Mouse (Mus musculus) ES-E14 (cell line): ENCODE measurements around the gene Ttll5. TPM values are rescaled to one million over a fixed set of nuclear protein-coding genes. Genes with fewer than 3 reads are reported as not detected.

Experiments used
- DNase-seq: peaks from one replicate; pipeline ENCODE4 v3.0.0-alpha.2; 2013; ENCODE audit warnings: low read depth, low spot score
- H3K27ac ChIP-seq: 2 replicates; pipeline ENCODE4 v1.5.1; 2012; ENCODE audit warnings: low read depth, mild to moderate bottlenecking, low read length, moderate library complexity, mixed read lengths; ENCODE audit not compliant: poor library complexity, insufficient read depth, severe bottlenecking
- H3K36me3 ChIP-seq: 2 replicates; pipeline ENCODE4 v1.6.1; 2012; ENCODE audit warnings: mild to moderate bottlenecking, low read length, moderate library complexity, mixed read lengths; ENCODE audit not compliant: control insufficient read depth, poor library complexity, insufficient read depth, severe bottlenecking
- H3K4me1 ChIP-seq, 2 experiments: fragments of 150-350 bp in 1 of 2; sonication (generic) in 1 of 2; 2 replicates each; pipeline ENCODE4 v1.6.1; 2012; ENCODE audit warnings: low read length in 2 of 2, mild to moderate bottlenecking in 1 of 2, mixed read lengths in 1 of 2; ENCODE audit not compliant: control insufficient read depth in 2 of 2, insufficient read depth in 2 of 2, poor library complexity in 1 of 2
- H3K4me3 ChIP-seq, 2 experiments: fragments of 150-350 bp in 1 of 2; sonication (generic) in 1 of 2; 2 replicates each; pipeline ENCODE4 v1.5.1; 2012; ENCODE audit warnings: low read length in 2 of 2, low read depth in 1 of 2, mild to moderate bottlenecking in 1 of 2, mixed read lengths in 1 of 2; ENCODE audit not compliant: insufficient read depth in 1 of 2, poor library complexity in 1 of 2, severe bottlenecking in 1 of 2
- H3K9ac ChIP-seq: 2 replicates; pipeline ENCODE4 v1.6.1; 2012; ENCODE audit warnings: low read depth, mild to moderate bottlenecking, low read length, mixed read lengths; ENCODE audit not compliant: poor library complexity, insufficient read depth, severe bottlenecking
- H3K9me3 ChIP-seq: fragments of 150-350 bp; sonication (generic); 2 replicates; pipeline ENCODE4 v1.6.1; 2012; ENCODE audit warnings: low read depth, mild to moderate bottlenecking, low read length; ENCODE audit not compliant: control insufficient read depth, insufficient read depth
- CHD2 ChIP-seq: IDR thresholded peaks from 2 replicates; pipeline ENCODE4 v1.6.1; 2014; ENCODE audit warnings: mild to moderate bottlenecking, low read depth, low read length, inconsistent platforms
- HCFC1 ChIP-seq: IDR thresholded peaks from 2 replicates; pipeline ENCODE4 v1.6.1; 2012; ENCODE audit warnings: low read length, inconsistent platforms, borderline replicate concordance; ENCODE audit not compliant: insufficient read depth
- MAFK ChIP-seq: IDR thresholded peaks from 2 replicates; pipeline ENCODE4 v1.6.1; 2014; ENCODE audit warnings: mild to moderate bottlenecking, low read depth, low read length, inconsistent platforms; ENCODE audit not compliant: insufficient read depth
- ZC3H11A ChIP-seq: IDR thresholded peaks from 2 replicates; pipeline ENCODE4 v1.6.1; 2012; ENCODE audit warnings: low read depth, mild to moderate bottlenecking, inconsistent platforms, low read length, borderline replicate concordance
- ZNF384 ChIP-seq: IDR thresholded peaks from 2 replicates; pipeline ENCODE4 v1.6.1; 2012; ENCODE audit warnings: low read depth, low read length, inconsistent platforms
- in situ Hi-C, 2 experiments: fragments of 600-800 bp; cut with MboI; formaldehyde crosslinking; loops; one replicate each; pipeline ENCODE4 v1.15.1; 2025; ENCODE audit warnings: low sequenced_read_pairs in 2 of 2, inconsistent platforms in 1 of 2; ENCODE audit not compliant: unreplicated experiment in 2 of 2
- total RNA-seq: library from RNA; depleted of rRNA; stranded (reverse); fragments of 300-350 nt; gene quantifications from 2 replicates; pipeline ENCODE4 v1.2.3, GENCODE M21; 2012

Gene Ttll5
- total RNA-seq, 1 experiment, result 18.6 TPM

DNA sequence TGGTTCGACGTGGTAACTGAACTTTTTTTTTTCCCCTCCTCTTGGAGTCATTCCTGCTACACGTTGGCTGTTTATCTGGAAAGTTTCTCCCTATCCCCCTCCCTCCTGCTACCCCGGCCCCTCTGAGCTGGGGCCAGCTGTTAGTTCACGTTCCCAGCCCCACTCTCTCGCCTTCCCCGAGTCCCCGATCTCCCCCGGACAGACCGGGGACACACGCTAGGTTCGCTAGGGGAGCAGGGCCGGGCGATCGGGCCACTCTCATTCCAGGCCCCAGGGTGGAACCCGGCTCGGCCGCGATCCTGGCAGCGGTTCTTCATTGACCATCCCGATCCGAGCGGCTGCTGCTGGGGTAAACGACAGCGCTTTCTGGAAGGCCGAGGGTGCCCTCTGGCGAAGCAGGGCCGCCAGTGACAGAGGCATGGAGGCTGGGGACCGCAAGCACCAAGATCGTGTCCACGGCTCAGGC lies 254.8 kb downstream of the Ttll5 start:
- TF ChIP-seq CHD2, result no peak
- no peak for TF ChIP-seq ZNF384
- TF ChIP-seq ZC3H11A, result peak; percentile 78
- no peak for TF ChIP-seq MAFK
- TF ChIP-seq HCFC1, result no peak
- no peaks in the 10 kb centered on the region for H3K9me3 ChIP-seq

DNA sequence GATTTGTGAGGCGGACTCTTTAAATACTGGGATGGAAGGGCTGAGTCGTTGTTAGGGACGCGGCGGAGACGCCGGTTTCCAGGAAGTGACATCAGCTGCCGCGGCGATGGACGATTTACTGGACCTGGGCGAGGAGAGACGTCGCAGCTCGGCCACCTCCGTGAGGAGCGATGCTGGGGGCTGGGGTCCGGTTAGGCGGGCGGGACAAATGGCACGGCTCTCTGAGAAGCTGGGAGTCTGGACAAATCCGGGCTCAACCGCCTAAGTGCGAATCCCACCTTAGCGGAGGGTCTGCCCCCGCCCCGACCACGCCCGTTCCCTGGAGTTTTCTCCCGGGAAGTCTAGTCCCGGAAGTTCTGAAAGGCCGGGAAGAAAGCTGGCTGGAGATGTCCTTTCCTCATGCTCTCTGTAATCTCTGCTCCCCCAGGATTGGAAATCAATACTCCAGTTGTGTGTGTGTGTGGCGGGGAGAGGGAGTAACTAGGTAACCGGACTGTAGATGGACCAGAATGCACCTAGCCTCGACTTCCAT lies 258.1 kb downstream of the Ttll5 start, which contains the start of gene Ift43:
Gene Ift43, plus strand, starts transcription at position 61 of the 532 bp plus-strand sequence.
- H3K4me3 ChIP-seq, result peak within 1 kb of the TSS; percentile 72 to 92
- H3K4me1 ChIP-seq, result peaks cover 0 to 2% of the 10 kb centered on the region in 2 experiments; a peak in 1 of 4 replicates
- peaks cover 3% of the 10 kb centered on the region; the same call in 1 of the 2 replicates for H3K36me3 ChIP-seq
- H3K9ac ChIP-seq, result peak within 1 kb of the TSS; percentile 60
- H3K9me3 ChIP-seq, result no peaks in the 10 kb centered on the region
- peak; percentile 54 for DNase-seq
- in situ Hi-C loops, result no loop called here
- no peak within 1 kb of the TSS for H3K27ac ChIP-seq
- TF ChIP-seq MAFK (no peak), HCFC1 (peak; percentile 54; the same call in 1 of the 2 replicates)

More for the DNA sequence above, 254.8 kb downstream of the Ttll5 start:
- no peak overlapping the region for H3K27ac ChIP-seq
- no peaks in the 10 kb centered on the region for H3K36me3 ChIP-seq
- peak; percentile 76 for DNase-seq
- in situ Hi-C loops, result no loop called here
- H3K4me1 ChIP-seq, result peaks cover 0 to 2% of the 10 kb centered on the region in 2 experiments; a peak in 1 of 4 replicates
- H3K9ac ChIP-seq, result peak overlapping the region; percentile 72; the same call in 1 of the 2 replicates
- peak overlapping the region; percentile 65 to 83 for H3K4me3 ChIP-seq

DNA sequence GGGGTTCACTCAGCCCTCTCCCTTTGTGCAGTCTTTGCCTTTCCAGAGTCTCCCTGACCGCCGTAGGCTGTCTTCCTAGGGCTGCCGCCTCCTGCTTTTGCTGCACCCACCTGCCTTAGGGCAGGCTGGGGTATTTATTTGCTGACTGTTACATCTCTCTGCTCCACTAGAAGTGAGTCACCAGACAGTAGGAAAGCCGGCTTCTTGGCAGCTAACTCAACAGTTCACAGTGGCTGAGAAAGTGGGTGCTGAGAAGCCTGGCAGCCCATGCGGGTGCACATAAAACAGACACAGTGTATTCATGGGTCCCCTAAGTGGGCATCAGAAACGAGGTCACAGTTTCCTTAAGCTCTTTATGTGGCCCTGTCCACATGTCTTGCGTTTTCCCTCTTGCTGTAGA lies 261.4 kb downstream of the Ttll5 start:
- H3K4me1 ChIP-seq, result peaks cover 0 to 2% of the 10 kb centered on the region in 2 experiments; a peak in 1 of 4 replicates
- no peak overlapping the region for H3K4me3 ChIP-seq
- in situ Hi-C loops, result no loop called here
- no peak overlapping the region for H3K27ac ChIP-seq
- no peak overlapping the region for H3K9ac ChIP-seq
- TF ChIP-seq MAFK (no peak), ZNF384 (no peak), CHD2 (no peak), HCFC1 (no peak), ZC3H11A (no peak)
- DNase-seq, result no peak
- H3K9me3 ChIP-seq, result no peaks in the 10 kb centered on the region
- H3K36me3 ChIP-seq, result peaks cover 3% of the 10 kb centered on the region; the same call in 1 of the 2 replicates

DNA sequence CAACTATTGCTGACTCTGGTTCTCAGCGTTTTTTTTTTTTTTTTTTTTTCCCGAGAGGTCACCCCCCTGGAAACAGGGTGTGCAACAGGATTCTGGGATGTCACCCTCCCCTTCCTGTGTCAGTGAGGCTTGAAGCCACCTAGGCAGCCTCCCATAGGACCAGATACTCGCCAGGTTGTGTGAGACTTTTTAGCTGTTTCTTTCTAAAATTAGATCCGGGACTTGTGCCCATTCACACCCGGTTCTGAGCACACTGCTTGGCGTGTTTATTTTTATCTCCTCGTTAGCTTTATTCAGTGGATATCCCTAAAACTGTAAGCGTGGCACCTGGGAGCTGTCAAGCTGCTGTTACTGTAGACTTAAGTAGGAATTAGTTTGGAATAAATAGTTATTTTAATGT lies 262.1 kb downstream of the Ttll5 start:
- H3K4me1 ChIP-seq, result peaks cover 0 to 2% of the 10 kb centered on the region in 2 experiments; a peak in 1 of 4 replicates
- no peak overlapping the region for H3K4me3 ChIP-seq
- H3K36me3 ChIP-seq, result peaks cover 3% of the 10 kb centered on the region; the same call in 1 of the 2 replicates
- no peaks in the 10 kb centered on the region for H3K9me3 ChIP-seq
- no peak for DNase-seq
- H3K27ac ChIP-seq, result no peak overlapping the region
- H3K9ac ChIP-seq, result no peak overlapping the region
- TF ChIP-seq MAFK, result no peak
- TF ChIP-seq ZNF384, result no peak
- TF ChIP-seq HCFC1, result no peak
- no peak for TF ChIP-seq ZC3H11A
- no peak for TF ChIP-seq CHD2
- in situ Hi-C loops, result no loop called here
